Mouse (Mus musculus): Measurements from ENCODE around the gene Gstt3.
"Not testable (repeated sequence)": the region's sequence is repeated elsewhere in the genome, so short reads cannot be mapped to it uniquely, and the experiment has no call there.

Gstt3 gene

DNA sequence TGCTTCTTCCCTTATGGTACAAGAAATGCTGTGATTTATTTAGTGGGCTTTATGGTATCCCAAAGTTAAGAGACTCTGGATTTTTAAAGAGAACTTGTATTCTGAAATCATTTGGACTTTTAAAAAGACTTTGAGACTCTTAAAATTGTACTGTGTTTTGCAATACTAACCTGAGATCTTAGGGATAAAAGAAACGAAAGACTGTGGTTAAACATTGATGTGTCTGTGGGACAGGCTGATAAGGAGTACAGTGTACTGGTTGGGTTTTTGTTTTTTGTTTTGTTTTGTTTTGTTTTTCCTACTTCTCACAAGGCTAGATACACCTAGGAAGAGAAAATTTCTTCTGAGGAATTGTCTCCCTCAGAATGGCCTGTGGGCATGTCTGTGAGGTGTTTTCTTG lies 4.2 kb upstream of the Gstt3 start:
- DNase-seq (ENCODE audit: extremely low read depth, low read depth, low spot score), result no peak

DNA sequence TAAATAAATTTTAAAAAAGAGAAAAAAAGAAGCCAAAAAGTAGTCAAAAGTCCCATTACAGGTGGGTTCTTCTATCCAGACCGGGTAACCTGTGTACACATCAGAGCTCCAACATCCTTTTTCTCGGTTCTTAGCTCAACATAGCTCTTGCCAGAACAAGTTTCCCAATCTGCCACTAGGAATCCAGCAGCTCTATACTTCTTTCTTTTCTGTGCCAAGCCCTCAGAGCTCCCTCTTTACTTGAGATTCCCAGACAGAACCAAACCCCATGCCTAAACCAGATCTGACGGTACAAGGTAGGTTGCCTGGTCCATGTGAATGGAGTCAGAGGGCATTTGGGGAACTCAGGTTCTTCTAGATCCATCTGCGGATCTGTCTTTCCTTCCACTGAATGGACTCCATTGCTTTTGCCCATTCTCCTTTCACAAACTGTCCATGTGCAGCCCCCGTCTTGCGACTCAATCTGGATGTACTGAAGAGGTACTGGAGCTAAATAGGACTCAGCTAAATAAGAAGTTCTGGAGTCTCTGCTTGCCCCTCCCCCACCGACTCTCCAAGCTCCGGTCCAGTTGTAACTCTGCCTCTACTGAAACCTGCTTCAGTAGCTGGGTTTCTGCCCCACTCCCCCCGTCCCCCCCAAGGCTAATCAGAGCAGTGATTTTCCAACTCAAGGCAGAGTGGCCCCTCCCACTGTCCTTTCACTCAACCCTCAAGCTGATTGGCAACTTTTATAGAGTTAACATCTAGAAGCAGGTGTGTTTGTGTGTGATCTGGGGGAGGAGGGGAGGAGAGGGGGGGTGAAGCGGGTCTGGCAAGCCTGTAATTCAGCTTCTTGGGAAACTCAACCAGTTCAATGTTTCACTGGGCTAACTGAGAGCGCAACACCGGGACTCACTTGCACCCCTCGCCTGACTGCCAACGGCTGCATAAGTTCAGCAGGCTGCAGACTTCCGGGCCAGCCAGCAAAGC lies 1.7 kb downstream of the Gstt3 start:
- peak; percentile 67 for DNase-seq (ENCODE audit: extremely low read depth, low read depth, low spot score)

DNA sequence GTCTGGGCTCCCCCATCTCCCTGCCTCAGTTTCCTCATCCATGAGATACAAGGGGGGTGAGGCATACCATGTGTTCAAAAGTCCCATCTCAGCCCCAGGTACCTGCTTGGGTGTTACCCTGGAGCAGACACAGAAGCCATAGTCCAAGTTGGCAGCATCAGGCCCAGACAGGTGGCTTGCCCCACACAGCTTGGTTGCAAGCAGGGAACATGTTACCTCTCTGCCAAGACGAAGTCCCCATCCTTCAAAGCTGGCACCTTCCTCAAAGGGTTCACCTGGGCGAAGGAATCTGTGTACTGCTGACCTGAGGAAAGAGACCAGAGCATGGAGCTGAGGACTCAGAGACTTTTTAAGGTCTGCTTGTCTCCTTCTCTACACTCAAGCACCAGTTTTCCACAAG lies 3.3 kb downstream of the Gstt3 start:
- no peak for DNase-seq (ENCODE audit: extremely low read depth, low read depth, low spot score)

GRCm38 (mm10) chr10:75776562-75776961 lies 4.7 kb downstream of the Gstt3 start:
- DNase-seq (ENCODE audit: extremely low read depth, low read depth, low spot score), result no peak

DNA sequence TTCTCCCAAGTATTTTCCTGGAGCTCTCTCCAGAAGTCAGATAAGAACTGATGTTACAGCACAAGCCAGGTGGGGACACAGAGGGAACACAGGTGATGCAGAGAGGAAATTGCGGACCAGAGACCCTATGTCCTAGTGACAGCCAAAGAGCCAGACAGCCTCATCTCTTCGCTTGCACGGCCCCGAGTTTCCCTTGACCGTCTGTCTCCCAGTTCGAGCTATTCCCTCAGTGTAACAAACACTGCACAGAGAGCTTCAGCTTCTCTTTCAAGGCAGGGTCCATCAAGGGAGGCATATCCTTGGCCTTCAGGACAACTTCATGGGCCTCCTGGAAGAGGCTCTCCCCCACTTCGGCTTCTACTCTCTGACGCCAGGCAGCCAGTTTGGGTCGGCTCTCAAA lies 6.6 kb downstream of the Gstt3 start:
- no peak for DNase-seq (ENCODE audit: extremely low read depth, low read depth, low spot score)

DNA sequence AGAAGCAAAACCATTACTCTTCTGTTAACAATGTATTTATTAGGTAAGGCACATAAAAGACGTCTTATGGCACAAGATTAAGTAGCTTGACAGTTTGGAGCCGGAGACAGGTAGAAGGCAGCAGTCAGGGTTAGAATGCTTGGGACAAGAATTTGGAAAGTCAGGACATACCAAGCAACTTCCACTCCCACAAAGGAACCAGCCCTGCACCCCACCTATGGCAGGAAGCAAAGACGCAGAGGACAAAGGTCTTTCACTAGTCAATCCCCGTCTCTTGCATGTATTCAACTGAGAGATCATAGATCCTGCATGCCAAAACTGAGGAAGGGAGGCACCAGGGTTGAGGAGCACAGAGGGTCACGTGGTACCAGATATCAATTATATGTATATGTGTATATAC lies 7.1 kb downstream of the Gstt3 start:
- DNase-seq (ENCODE audit: extremely low read depth, low read depth, low spot score), result no peak

DNA sequence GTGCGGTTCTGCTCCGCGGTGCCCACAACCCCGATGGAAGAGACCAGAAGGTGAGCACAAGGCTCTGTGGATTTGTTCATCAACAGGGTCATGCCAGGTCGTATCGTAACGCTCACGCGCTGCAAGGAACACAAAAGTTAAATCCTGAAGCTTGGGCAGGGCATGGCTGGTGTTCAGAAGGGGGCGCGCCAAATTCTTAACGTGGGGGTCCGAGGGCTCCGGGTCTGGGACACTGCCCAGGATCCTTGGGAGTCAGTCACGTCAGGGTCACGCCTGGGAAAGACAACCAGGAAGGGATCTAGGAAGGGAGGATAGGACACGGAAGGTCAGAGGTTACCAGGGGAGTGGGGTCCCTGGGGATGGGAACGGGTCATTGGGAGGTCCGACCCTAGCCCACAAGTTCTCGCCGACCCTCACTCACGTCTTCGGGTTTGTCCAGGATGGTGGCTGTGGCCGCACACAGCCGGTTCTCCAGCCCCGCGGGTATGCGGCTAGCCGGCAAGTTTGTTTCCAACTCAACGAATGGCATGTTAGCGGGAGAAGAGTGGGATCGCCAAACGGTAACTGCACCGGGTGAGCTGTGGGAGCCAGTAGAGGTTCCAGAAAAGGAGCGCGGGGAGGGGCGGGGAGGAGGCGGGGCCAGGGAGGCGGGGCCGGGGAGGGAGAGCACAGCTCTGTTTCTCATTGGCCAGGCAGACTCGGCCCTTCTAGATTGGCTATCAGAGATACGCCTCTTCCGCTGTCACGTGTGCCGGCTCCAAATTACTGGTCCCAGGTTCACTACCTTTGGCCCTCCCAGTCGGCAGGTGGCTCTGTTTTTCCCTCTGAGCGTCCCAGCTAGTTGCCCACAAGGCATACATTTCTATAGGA lies 8.2 kb downstream of the Gstt3 start, which contains the start of gene Ddt:
Gene Ddt (minus strand): TSS at position 620 of the 870 bp plus-strand sequence.
- DNase-seq (ENCODE audit: extremely low read depth, low read depth, low spot score), result peak; percentile 67

GRCm38 (mm10) chr10:75767756-75768155 lies 13.5 kb downstream of the Gstt3 start:
- DNase-seq (ENCODE audit: extremely low read depth, low read depth, low spot score), result not testable (repeated sequence)

DNA sequence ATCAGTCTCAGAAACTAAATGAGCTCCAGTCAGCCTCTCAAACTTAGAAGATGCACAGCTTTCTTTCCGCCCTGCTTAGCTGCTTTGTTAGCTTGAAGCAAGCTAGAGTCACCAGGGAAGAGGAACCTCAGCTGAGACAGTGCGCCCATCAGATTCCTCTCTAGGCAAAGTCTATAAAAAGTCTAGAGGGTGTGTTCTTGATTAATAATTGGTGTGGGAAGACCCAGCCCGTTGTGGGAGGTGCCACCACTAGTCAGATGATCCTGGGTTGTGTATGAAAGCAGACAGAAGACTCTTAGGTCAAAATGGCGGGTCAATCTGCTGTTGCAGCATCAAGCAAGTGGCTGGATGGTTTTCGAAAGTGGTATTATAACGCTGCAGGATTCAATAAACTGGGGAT lies 14.4 kb downstream of the Gstt3 start:
- DNase-seq (ENCODE audit: extremely low read depth, low read depth, low spot score), result no peak

- no peak for DNase-seq (ENCODE audit: extremely low read depth, low read depth, low spot score)
These were observed 16.4 kb downstream of the Gstt3 start for GRCm38 (mm10) chr10:75764519-75765473.

DNA sequence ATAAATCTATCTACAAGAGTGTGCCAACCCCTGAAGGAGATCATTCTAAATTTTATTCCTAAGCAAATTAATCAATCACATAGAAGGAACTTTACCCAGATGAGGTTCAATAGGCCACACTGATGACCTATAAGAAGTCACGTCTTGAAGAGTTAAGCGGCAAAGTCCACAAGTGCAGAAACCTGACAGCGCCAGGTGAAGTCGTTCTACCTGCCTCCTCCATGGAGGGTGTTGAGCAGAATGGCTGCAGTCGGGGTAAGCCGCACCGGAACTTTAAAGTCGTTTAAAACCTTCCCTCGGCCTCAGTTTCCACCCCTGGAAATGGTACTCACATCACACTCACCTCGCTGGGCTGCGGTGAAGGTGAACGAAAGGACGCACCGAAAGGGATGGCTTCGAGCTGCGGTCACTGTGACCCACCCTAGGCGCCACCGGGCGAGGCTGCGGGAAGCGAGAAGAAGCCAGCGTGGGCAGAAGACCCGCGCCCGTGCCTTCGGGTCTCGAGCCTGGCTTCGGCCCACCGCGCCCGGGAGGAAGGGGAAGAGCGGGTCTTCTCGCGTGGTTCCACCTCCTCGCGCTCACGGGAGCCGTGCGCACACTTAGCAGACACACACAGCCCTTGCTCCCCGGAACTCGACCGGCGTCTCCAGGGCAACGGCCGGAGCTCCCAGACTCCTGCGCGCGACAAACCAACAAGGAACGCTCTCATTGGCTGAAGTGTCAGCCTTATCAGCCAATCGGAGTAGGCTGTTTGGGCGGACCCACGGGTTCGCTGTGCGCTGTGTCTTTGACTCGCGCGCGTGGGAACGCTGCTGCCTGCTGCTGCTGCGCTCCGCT lies 17.3 kb downstream of the Gstt3 start, which contains the start of gene Cabin1:
Gene Cabin1 (minus strand): TSS at position 660 of the 837 bp plus-strand sequence.
- DNase-seq (ENCODE audit: extremely low read depth, low read depth, low spot score), result peak; percentile 65

GRCm38 (mm10) chr10:75762413-75762812 lies 18.8 kb downstream of the Gstt3 start:
- DNase-seq (ENCODE audit: extremely low read depth, low read depth, low spot score), result no peak

- no peak for DNase-seq (ENCODE audit: extremely low read depth, low read depth, low spot score)
These were observed 20.9 kb downstream of the Gstt3 start for GRCm38 (mm10) chr10:75760311-75760710.

- no peak for DNase-seq (ENCODE audit: extremely low read depth, low read depth, low spot score)
These were observed 24.5 kb downstream of the Gstt3 start for GRCm38 (mm10) chr10:75756719-75757118.

GRCm38 (mm10) chr10:75744017-75744416 lies 37.2 kb downstream of the Gstt3 start:
- no peak for DNase-seq (ENCODE audit: extremely low read depth, low read depth, low spot score)

- no peak for DNase-seq (ENCODE audit: extremely low read depth, low read depth, low spot score)
These were observed 37.8 kb downstream of the Gstt3 start for GRCm38 (mm10) chr10:75743369-75743768.

DNA sequence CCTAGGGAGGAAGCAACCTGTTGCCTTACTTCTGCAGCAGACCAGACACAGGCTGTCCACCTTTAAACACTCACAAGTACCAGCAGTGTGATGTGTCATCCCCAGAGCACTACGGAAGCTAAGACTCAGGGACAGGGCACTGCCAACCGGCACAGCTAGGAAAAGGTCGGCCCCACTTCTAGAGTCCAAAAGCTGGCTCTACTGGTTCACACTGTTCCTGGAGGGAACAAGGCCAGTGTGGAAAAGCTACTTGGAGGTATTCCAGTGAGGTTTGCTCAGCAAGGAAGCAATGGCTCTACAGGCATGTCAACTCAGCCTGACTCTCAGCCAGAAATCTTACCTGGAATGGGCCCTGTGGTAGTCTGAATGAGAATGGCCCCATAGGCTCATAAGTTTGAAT lies 40.3 kb downstream of the Gstt3 start:
- peak; percentile 46 for DNase-seq (ENCODE audit: extremely low read depth, low read depth, low spot score)

- no peak for DNase-seq (ENCODE audit: extremely low read depth, low read depth, low spot score)
These were observed 55.8 kb downstream of the Gstt3 start for GRCm38 (mm10) chr10:75725449-75725848.
